Mouse (Mus musculus): Measurements from ENCODE around the gene Il1r1.

GRCm38 (mm10) chr1:40222680-40223079, 2.2 kb upstream of the Il1r1 start:
- TF ChIP-seq POLR2A (IDR thresholded peaks at IDR 0.05; ENCODE audit: insufficient read depth, low read length) (no peak), CTCF (IDR thresholded peaks at IDR 0.05; ENCODE audit: low read depth, low read length) (no peak), EP300 (IDR thresholded peaks at IDR 0.05; ENCODE audit: insufficient read depth, low read depth, low read length) (no peak)

Data from ES-Bruce4 (cell line).